Mouse (Mus musculus) intestine, embryonic 14.5 days (tissue): ENCODE results near the gene Gspt1. TPM values are rescaled to one million over a fixed set of nuclear protein-coding genes. Genes with fewer than 3 reads are reported as not detected.

Experiments
- ATAC-seq: fragments of 200-750 bp; cut with Nextera tagmentation; replicated peaks from 2 replicates; pipeline ENCODE4 v1.8.0; 2017; ENCODE audit warnings: low read depth, moderate number of reproducible peaks, moderate TSS enrichment, moderate library complexity; ENCODE audit not compliant: low FRiP score, low TSS enrichment
- DNase-seq: peaks from one replicate; pipeline ENCODE4 v3.0.0-alpha.2; 2018; ENCODE audit warnings: low spot score
- H3K27ac ChIP-seq: fragments of 300-500 bp; sonication (generic); 2 replicates; pipeline ENCODE4 v1.5.1; 2014; ENCODE audit warnings: low read depth, mild to moderate bottlenecking, control low read depth
- H3K27me3 ChIP-seq: fragments of 300-500 bp; sonication (generic); replicated peaks from 2 replicates; pipeline ENCODE4 v1.6.1; 2014; ENCODE audit warnings: low read length, control low read depth; ENCODE audit not compliant: control insufficient read depth, insufficient read depth
- H3K36me3 ChIP-seq: fragments of 300-500 bp; sonication (generic); 2 replicates; pipeline ENCODE4 v1.6.1; 2014; ENCODE audit warnings: low read length, control low read depth; ENCODE audit not compliant: control insufficient read depth, insufficient read depth
- H3K4me1 ChIP-seq: fragments of 300-500 bp; sonication (generic); replicated peaks from 2 replicates; pipeline ENCODE4 v1.6.1; 2014; ENCODE audit warnings: low read length, control low read depth, mixed read lengths; ENCODE audit not compliant: control insufficient read depth, insufficient read depth
- H3K4me2 ChIP-seq: fragments of 300-500 bp; sonication (generic); 2 replicates; pipeline ENCODE4 v1.6.1; 2014; ENCODE audit warnings: low read length
- H3K4me3 ChIP-seq: fragments of 300-500 bp; sonication (generic); 2 replicates; pipeline ENCODE4 v1.5.1; 2014; ENCODE audit warnings: low read depth, low read length, control low read depth, mixed read lengths
- H3K9ac ChIP-seq: fragments of 300-500 bp; sonication (generic); 2 replicates; pipeline ENCODE4 v1.6.1; 2014; ENCODE audit warnings: mild to moderate bottlenecking, low read length
- H3K9me3 ChIP-seq: fragments of 300-500 bp; sonication (generic); 2 replicates; pipeline ENCODE4 v1.6.1; 2016; ENCODE audit warnings: low read length, control low read depth; ENCODE audit not compliant: control insufficient read depth
- WGBS: fragments of 180-500 bp; shearing (Covaris S2); extraction: QIAGEN DNeasy Blood & Tissue Kit; methylation state at CpG from one replicate; pipeline ENCODE4 v1.1.7; 2014; 5-methylcytosine and 5-hydroxymethylcytosine counted together
- microRNA counts: library from miRNA; unstranded; fragments of <30 nt; microRNA quantifications from one replicate; lab custom pipeline; 2016
- microRNA-seq: library from miRNA; unstranded; fragments of <30 nt; microRNA quantifications from one replicate; pipeline ENCODE4, GENCODE M21; 2016
- polyA plus RNA-seq: library from polyadenylated mRNA; unstranded; fragments of >200 nt; fragmentation: Nextera tagmentation; extraction: Ambion mirVana; gene quantifications from 2 replicates; pipeline ENCODE4 v1.2.1, GENCODE M21; 2014

Gene Gspt1
- polyA plus RNA-seq, 1 experiment from 2014 or later: 90.4 TPM

DNA sequence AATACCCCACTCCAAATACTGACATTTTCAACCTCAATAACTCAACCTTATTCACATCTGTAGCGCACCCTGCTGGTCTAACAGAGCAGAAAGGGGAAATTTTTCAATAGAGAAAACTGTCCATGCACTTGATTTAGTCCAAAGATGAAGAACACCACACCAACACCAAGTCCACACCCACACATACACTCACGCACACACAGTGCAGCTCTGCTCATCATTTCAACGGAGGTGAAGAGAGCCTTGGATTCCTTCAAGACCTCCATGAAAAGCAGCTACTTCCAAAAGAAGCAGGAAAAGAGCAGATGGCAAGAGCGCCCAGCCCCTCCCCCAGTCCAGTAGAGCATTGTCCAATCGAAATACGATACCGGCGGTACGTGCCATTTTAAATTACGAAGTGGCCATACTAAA lies 79.4 kb downstream of the Gspt1 start:
- H3K36me3 ChIP-seq: no peaks in the 10 kb centered on the region

DNA sequence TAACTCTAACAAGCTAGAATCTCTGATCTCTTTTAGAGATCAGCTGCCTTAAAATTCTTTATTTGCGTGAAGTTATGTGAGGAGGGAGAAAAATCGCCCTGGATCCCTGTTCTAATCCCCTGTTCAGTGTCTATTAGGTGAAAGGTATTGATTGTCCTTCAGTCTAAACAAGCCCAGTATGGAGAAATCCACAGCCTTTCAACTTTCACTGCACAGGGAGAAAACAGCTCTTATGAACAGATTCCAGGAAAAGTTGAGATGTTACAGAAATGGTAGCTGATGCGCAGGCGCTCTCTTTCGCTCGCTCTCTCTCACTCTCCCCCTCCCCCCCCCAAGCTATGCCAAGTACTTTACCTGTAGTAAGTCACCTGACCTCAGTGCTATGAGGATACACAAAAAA lies 82.4 kb downstream of the Gspt1 start:
- Histone ChIP-seq H3K4me2 (no peak overlapping the region), H3K36me3 (no peaks in the 10 kb centered on the region), H3K4me1 (no peaks in the 10 kb centered on the region; the same call in none of the 2 replicates), H3K4me3 (no peak overlapping the region), H3K27ac (no peak overlapping the region), H3K27me3 (no peaks in the 10 kb centered on the region), H3K9me3 (no peaks in the 10 kb centered on the region), H3K9ac (no peak overlapping the region)
- ATAC-seq (no peak), DNase-seq (no peak)
- WGBS: 81% methylated on average over 6 of the region's 6 CpGs

More for the DNA sequence above, 79.4 kb downstream of the Gspt1 start:
- peak; percentile 86 for DNase-seq
- no peaks in the 10 kb centered on the region; the same call in none of the 2 replicates for H3K4me1 ChIP-seq
- H3K9me3 ChIP-seq: no peaks in the 10 kb centered on the region
- 10% methylated on average over 10 of the region's 10 CpGs for WGBS
- H3K4me3 ChIP-seq: peak overlapping the region; percentile 97
- H3K4me2 ChIP-seq: peak overlapping the region; percentile 84
- H3K27me3 ChIP-seq: no peaks in the 10 kb centered on the region
- ATAC-seq: no peak
- peak overlapping the region; percentile 85 for H3K9ac ChIP-seq
- H3K27ac ChIP-seq: peak overlapping the region; percentile 84; the same call in 1 of the 2 replicates

MicroRNAs within 50 kb of the gene (microRNA counts, 519-probe panel; counts per million panel counts)
- not detected for microRNA mmu-miR-1945 (lab: Ali Mortazavi, UCI)

Small RNA genes within 50 kb of the gene (microRNA-seq; reads per million reads assigned to microRNA genes)
- gene Mir1945: 3.9 reads per million, percentile 31 among the genes with 10 or more reads in this experiment

Other genes with a start within 250 kb of the Gspt1 start
- gene Snn, start 193.4 kb downstream of the Gspt1 start, polyA plus RNA-seq: 33.7 and 42.8 TPM in 2 replicates
- 106 and 112 TPM in 2 replicates for gene Litaf, start 188.2 kb downstream of the Gspt1 start, polyA plus RNA-seq
- 34.8 and 39.2 TPM in 2 replicates for gene Txndc11, start 119.7 kb downstream of the Gspt1 start, polyA plus RNA-seq
- 94.7 and 107 TPM in 2 replicates for gene Zc3h7a, start 77.9 kb downstream of the Gspt1 start, polyA plus RNA-seq
- 216 and 230 TPM in 2 replicates for gene Rsl1d1, start 51.0 kb downstream of the Gspt1 start, polyA plus RNA-seq
- 0.23 TPM in 1 of 2 replicates, not detected in the other for gene Tnfrsf17, start 59.5 kb upstream of the Gspt1 start, polyA plus RNA-seq
- gene Snx29, start 68.6 kb upstream of the Gspt1 start, polyA plus RNA-seq: 6.3 and 8.1 TPM in 2 replicates